Mouse (Mus musculus) adrenal gland, postnatal 25 days (tissue): ENCODE measurements around the gene Olfr1156. TPM values are rescaled to one million over a fixed set of nuclear protein-coding genes. Genes with fewer than 3 reads are reported as not detected.

Source experiments
- DNase-seq: peaks from one replicate; pipeline ENCODE4 v3.0.0; 2021; ENCODE audit warnings: mixed read lengths
- long read RNA-seq: library from polyadenylated mRNA; stranded (forward); transcript quantifications from one replicate; pipeline ENCODE4 v2.0.0, GENCODE M21; 2021
- total RNA-seq: library from RNA; stranded (reverse); gene quantifications from 2 replicates; pipeline ENCODE4 v1.2.3, GENCODE M21; 2021

Olfr1156 gene
- total RNA-seq = not detected in 2 replicates
- long read RNA-seq = 0 reads

GRCm38 (mm10) chr2:87953000-87953399, at the start of gene Olfr1156:
Olfr1156 (minus strand) TSS chr2:87953100.
- no peak for DNase-seq

DNA sequence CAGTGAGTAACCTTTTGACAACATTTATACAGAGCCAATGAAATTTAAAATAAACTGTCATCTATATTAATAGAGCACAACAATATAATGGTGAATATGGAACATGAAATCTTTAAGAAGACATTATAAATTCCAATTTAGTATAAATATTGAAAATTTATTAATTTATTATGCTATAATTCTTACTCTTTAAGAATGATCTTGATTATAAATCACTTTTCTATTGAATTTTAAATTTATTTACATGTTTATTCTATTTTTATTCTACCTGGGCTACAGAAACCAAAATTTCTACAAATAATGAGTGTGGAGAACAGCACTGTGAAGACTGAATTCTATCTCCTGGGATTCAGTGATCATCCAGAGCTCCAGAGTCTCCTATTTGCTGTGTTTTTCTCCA, 36.9 kb upstream of the Olfr1156 start, which contains the start of gene Olfr1158:
Gene Olfr1158, plus strand, starts transcription at position 301 of the 400 bp plus-strand sequence.
- DNase-seq = no peak

- no peak for DNase-seq
Observed at GRCm38 (mm10) chr2:87974563-87974962, 21.7 kb upstream of the Olfr1156 start, which contains the start of gene Olfr74. Olfr74 (minus strand) TSS chr2:87974663.

DNA sequence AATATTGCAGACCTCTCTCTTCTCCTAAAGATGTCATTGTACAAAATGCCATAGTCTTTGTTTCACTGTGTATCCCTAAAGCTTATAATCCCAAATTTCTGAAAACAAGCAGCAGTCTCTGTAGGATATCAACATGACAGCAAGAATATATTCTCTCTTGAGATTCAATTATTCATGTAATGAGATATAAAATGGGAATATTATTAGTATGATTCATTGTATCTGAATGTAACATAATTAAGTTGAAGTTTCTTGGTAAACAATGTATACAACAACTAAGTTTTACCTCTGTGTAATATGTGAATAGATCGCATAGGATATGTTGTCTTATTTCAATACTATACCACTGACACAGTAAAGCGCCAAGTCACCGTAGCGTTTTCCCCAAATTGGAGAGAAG, 15.3 kb upstream of the Olfr1156 start, which contains the start of gene Olfr1157:
Gene Olfr1157, minus strand, starts transcription at position 101 of the 400 bp plus-strand sequence.
- DNase-seq = no peak

- DNase-seq = no peak
Observed at GRCm38 (mm10) chr2:87945037-87945436, 7.9 kb downstream of the Olfr1156 start, which contains the start of gene Olfr1155. Olfr1155 (minus strand) TSS chr2:87945137.

- no peak for DNase-seq
Observed at GRCm38 (mm10) chr2:87905066-87905465, 47.8 kb downstream of the Olfr1156 start, which contains the start of gene Olfr1154. Olfr1154 (minus strand) TSS chr2:87905166.

Other genes starting within 250 kb of the Olfr1156 start
- gene Olfr1137, start 239.9 kb downstream of the Olfr1156 start, total RNA-seq = not detected in 2 replicates
- not detected in 2 replicates for gene Olfr1138, start 213.1 kb downstream of the Olfr1156 start, total RNA-seq
- gene Olfr1140, start 209.3 kb downstream of the Olfr1156 start, total RNA-seq = not detected in 2 replicates
- gene Olfr1141, start 199.1 kb downstream of the Olfr1156 start, total RNA-seq = not detected in 2 replicates
- not detected in 2 replicates for gene Olfr152, start 173.6 kb downstream of the Olfr1156 start, total RNA-seq
- not detected in 2 replicates for gene Olfr1143, start 152.5 kb downstream of the Olfr1156 start, total RNA-seq
- gene Olfr1145, start 143.3 kb downstream of the Olfr1156 start, total RNA-seq = not detected in 2 replicates
- not detected in 2 replicates for gene Olfr1148, start 122.6 kb downstream of the Olfr1156 start, total RNA-seq
- gene Olfr1150-ps1, start 109.1 kb downstream of the Olfr1156 start, total RNA-seq = not detected in 2 replicates
- gene Olfr1151, start 97.2 kb downstream of the Olfr1156 start, total RNA-seq = not detected in 2 replicates
- gene Olfr1152, start 86.6 kb downstream of the Olfr1156 start, total RNA-seq = not detected in 2 replicates
- gene Olfr1153, start 58.1 kb downstream of the Olfr1156 start, total RNA-seq = not detected in 2 replicates
- gene Olfr1154, start 47.9 kb downstream of the Olfr1156 start, total RNA-seq = not detected in 2 replicates
- gene Olfr1155, start 8.0 kb downstream of the Olfr1156 start, total RNA-seq = not detected in 2 replicates
- not detected in 2 replicates for gene Olfr1157, start 15.2 kb upstream of the Olfr1156 start, total RNA-seq
- not detected in 2 replicates for gene Olfr74, start 21.6 kb upstream of the Olfr1156 start, total RNA-seq
- not detected in 2 replicates for gene Olfr1158, start 37.0 kb upstream of the Olfr1156 start, total RNA-seq
- gene Olfr1160, start 55.2 kb upstream of the Olfr1156 start, total RNA-seq = not detected in 2 replicates
- not detected in 2 replicates for gene Olfr1161, start 69.7 kb upstream of the Olfr1156 start, total RNA-seq
- gene Olfr73, start 84.6 kb upstream of the Olfr1156 start, total RNA-seq = not detected in 2 replicates
- not detected in 2 replicates for gene Olfr1162, start 98.0 kb upstream of the Olfr1156 start, total RNA-seq
- not detected in 2 replicates for gene Olfr1163, start 118.7 kb upstream of the Olfr1156 start, total RNA-seq
- gene Olfr1164, start 140.9 kb upstream of the Olfr1156 start, total RNA-seq = not detected in 2 replicates
- gene Olfr1166, start 175.2 kb upstream of the Olfr1156 start, total RNA-seq = not detected in 2 replicates
- not detected in 2 replicates for gene Olfr1167, start 202.1 kb upstream of the Olfr1156 start, total RNA-seq
- gene Olfr1168, start 228.8 kb upstream of the Olfr1156 start, total RNA-seq = not detected in 2 replicates